Mouse (Mus musculus) kidney, postnatal 0 days (tissue): ENCODE results near the gene Chadl. TPM values are rescaled to one million over a fixed set of nuclear protein-coding genes. Genes with fewer than 3 reads are reported as not detected.
"Not testable (repeated sequence)": the region's sequence is repeated elsewhere in the genome, so short reads cannot be mapped to it uniquely, and the experiment has no call there.

ENCODE experiments used
- ATAC-seq: fragments of 200-750 bp; cut with Nextera tagmentation; replicated peaks from 2 replicates; pipeline ENCODE4 v1.8.0; 2017; ENCODE audit warnings: low read depth, moderate number of reproducible peaks, moderate TSS enrichment, moderate library complexity; ENCODE audit not compliant: low FRiP score
- DNase-seq: peaks from one replicate; pipeline ENCODE4 v3.0.0-alpha.2; 2016; ENCODE audit warnings: low spot score
- H3K27ac ChIP-seq: fragments of 300-500 bp; sonication (generic); 2 replicates; pipeline ENCODE4 v1.5.1; 2014; ENCODE audit warnings: mild to moderate bottlenecking
- H3K27me3 ChIP-seq: fragments of 300-500 bp; sonication (generic); 2 replicates; pipeline ENCODE4 v1.6.1; 2014; ENCODE audit warnings: low read length, mixed read lengths; ENCODE audit not compliant: insufficient read depth
- H3K36me3 ChIP-seq: fragments of 300-500 bp; sonication (generic); 2 replicates; pipeline ENCODE4 v1.6.1; 2014; ENCODE audit warnings: low read length, mixed read lengths; ENCODE audit not compliant: insufficient read depth
- H3K4me1 ChIP-seq: fragments of 300-500 bp; sonication (generic); replicated peaks from 2 replicates; pipeline ENCODE4 v1.6.1; 2014; ENCODE audit warnings: antibody characterized with exemption, low read length, mixed read lengths; ENCODE audit not compliant: insufficient read depth
- H3K4me2 ChIP-seq: fragments of 300-500 bp; sonication (generic); 2 replicates; pipeline ENCODE4 v1.6.1; 2014; ENCODE audit warnings: mild to moderate bottlenecking, low read length, moderate library complexity, mixed read lengths
- H3K4me3 ChIP-seq: fragments of 300-500 bp; sonication (generic); replicated peaks from 2 replicates; pipeline ENCODE4 v1.5.1; 2014; ENCODE audit warnings: low read depth, low read length
- H3K9ac ChIP-seq: fragments of 300-500 bp; sonication (generic); 2 replicates; pipeline ENCODE4 v1.6.1; 2014; ENCODE audit warnings: low read depth, low read length
- H3K9me3 ChIP-seq: fragments of 300-500 bp; sonication (generic); replicated peaks from 2 replicates; pipeline ENCODE4 v1.6.1; 2016; ENCODE audit warnings: low read length, inconsistent platforms, mixed read lengths
- CTCF ChIP-seq: IDR thresholded peaks from 2 replicates; pipeline ENCODE4 v1.5.1; 2016; ENCODE audit warnings: antibody characterized with exemption, low read depth, mild to moderate bottlenecking, moderate library complexity
- WGBS: fragments of 180-500 bp; shearing (Covaris S2); extraction: QIAGEN DNeasy Blood & Tissue Kit; methylation state at CpG from one replicate; pipeline ENCODE4 v1.1.7; 2014; 5-methylcytosine and 5-hydroxymethylcytosine counted together
- polyA plus RNA-seq: library from polyadenylated mRNA; unstranded; fragments of >200 nt; fragmentation: Nextera tagmentation; extraction: Ambion mirVana; gene quantifications from 2 replicates; pipeline ENCODE4 v1.2.1, GENCODE M21; 2015

The Chadl gene
- 5.3 and 6.4 TPM in 2 replicates for polyA plus RNA-seq

DNA sequence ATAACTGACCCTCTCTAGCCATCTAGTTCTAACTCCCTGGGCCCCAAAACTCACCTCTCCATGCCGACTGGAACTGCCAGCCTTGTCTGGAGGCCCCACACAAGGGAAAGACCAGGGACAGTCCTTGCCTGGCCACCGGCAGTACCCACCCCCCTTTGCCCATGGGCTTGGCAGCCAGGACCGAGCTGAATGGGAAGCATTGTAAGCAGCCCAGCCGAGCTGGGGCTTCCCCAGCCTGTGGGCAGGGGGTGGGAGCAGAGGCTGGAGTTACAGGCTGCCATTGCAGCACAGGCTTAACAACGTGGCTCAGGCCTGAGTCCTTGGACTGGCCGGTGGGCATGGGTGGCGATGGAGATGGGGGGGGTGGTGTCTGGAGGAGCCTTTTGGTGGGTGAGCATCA lies at the start of gene Chadl:
Gene Chadl, minus strand, starts transcription at position 113 of the 400 bp plus-strand sequence.
- Histone ChIP-seq H3K4me1 (peaks cover 16% of the 10 kb centered on the region; the same call in 1 of the 2 replicates), H3K9ac (no peak within 1 kb of the TSS), H3K9me3 (no peaks in the 10 kb centered on the region), H3K4me3 (no peak within 1 kb of the TSS), H3K27ac (no peak within 1 kb of the TSS), H3K36me3 (no peaks in the 10 kb centered on the region), H3K4me2 (no peak within 1 kb of the TSS), H3K27me3 (peaks cover 14% of the 10 kb centered on the region)
- ATAC-seq (no peak), DNase-seq (no peak)
- whole genome bisulfite sequencing = 63% methylated on average over 7 of the region's 7 CpGs
- TF ChIP-seq CTCF = no peak

GRCm38 (mm10) chr15:81745601-81746114 lies 48.6 kb upstream of the Chadl start:
- peak; percentile 3; the same call in 1 of the 2 replicates for TF ChIP-seq CTCF
- peak; percentile 86 for DNase-seq
- H3K9ac ChIP-seq = peak overlapping the region; percentile 92
- peak overlapping the region; percentile 89 for H3K4me2 ChIP-seq
- under 1% methylated on average over 33 of the region's 33 CpGs for WGBS
- H3K27me3 ChIP-seq = no peaks in the 10 kb centered on the region
- 0 out of 2 replicates have a peak, but pooled peaks cover 11% of the 10 kb centered on the region for H3K4me1 ChIP-seq
- ATAC-seq = peak; percentile 79
- no peaks in the 10 kb centered on the region for H3K36me3 ChIP-seq
- no peaks in the 10 kb centered on the region for H3K9me3 ChIP-seq
- peak overlapping the region; percentile 95 for H3K27ac ChIP-seq
- H3K4me3 ChIP-seq = peak overlapping the region; percentile 97

DNA sequence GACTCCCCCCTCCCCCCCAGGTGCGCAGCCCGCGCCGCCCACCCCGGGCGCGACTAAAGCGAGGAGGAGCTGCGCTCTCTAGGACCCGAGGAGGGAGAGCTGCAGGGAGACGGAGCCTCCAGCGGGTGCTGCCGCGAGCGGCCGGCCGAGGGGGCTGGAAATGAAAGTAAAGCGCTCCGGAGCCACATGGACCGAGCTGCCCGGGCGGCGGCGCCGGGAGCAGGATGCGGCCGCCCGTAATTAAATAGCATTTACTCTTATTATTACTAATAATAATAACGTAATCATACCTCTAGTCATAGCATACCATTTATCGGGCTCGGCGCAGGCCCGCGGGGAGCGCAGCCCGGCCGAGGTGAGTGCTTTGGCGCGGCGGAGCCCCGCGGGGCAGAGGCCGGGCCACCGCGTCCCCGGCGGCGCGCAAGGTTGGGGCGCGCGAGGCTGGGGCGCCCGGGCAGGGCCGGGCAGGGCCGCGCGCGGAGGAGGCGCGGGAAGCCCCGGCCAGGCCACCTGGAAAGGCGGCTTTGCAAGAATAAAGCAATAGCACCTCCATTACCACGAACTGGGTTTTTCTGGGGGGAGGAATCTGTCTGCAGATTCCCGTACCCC lies 48.0 kb upstream of the Chadl start, which contains the start of the genes Zc3h7b and Rangap1:
Gene Zc3h7b, plus strand, starts transcription at position 66 of the 609 bp plus-strand sequence.
Gene Rangap1, minus strand, starts transcription at position 539 of the 609 bp plus-strand sequence.
- DNase-seq (peak; percentile 91), ATAC-seq (peak; percentile 75)
- peak; percentile 27 for TF ChIP-seq CTCF
- Histone ChIP-seq H3K4me3 (peak within 1 kb of the TSS; percentile 97), H3K4me1 (0 out of 2 replicates have a peak, but pooled peaks cover 6% of the 10 kb centered on the region), H3K9ac (peak within 1 kb of the TSS; percentile 92), H3K36me3 (no peaks in the 10 kb centered on the region), H3K27me3 (no peaks in the 10 kb centered on the region), H3K4me2 (peak within 1 kb of the TSS; percentile 89), H3K27ac (peak within 1 kb of the TSS; percentile 95), H3K9me3 (no peaks in the 10 kb centered on the region)
- under 1% methylated on average over 62 of the region's 65 CpGs for WGBS

DNA sequence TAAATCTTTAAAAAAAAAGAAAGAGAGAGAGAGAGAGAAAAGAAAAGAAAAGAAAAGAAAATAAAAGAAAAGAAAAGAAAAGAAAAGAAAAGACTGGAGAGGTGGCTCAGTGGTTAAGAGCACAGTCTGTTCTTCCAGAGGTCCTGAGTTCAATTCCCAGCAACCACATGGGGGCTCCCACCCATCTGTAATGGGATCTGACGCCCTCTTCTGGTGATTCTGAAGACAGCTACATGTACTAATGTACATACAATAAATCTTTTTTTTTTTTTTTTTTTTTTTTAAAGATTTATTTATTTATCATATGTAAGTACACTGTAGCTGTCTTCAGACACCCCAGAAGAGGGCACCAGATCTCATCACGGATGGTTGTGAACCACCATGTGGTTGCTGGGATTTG lies 45.3 kb upstream of the Chadl start:
- not testable (repeated sequence) for H3K36me3 ChIP-seq, H3K27me3 ChIP-seq, H3K4me1 ChIP-seq, H3K27ac ChIP-seq, H3K4me3 ChIP-seq, ATAC-seq, DNase-seq, H3K9ac ChIP-seq, H3K4me2 ChIP-seq, H3K9me3 ChIP-seq
- peak; percentile 44; the same call in 1 of the 2 replicates for TF ChIP-seq CTCF
- WGBS = 47% methylated on average over 2 of the region's 2 CpGs

DNA sequence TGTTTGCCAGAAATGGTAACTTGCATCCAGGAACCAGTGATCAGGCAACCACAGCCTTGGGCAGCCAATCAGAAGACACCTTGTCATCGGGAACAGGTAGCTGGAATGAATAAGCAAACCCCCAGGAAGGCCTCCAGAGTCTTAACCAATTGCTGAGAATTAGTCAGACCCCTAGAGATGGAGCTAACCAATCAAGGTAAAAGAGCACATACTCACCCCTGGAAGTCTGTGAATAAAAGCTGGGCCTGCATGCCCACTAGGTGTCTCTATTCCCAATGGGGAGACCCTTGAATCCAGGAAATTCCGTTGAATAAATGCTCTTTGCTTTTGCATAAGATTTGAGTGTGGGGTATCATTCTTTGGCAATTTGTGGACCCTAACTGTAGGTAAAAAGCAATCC lies 42.8 kb upstream of the Chadl start:
- no peaks in the 10 kb centered on the region for H3K4me1 ChIP-seq
- no peaks in the 10 kb centered on the region for H3K27me3 ChIP-seq
- ATAC-seq = no peak; the same call in 1 of the 2 replicates
- no peak overlapping the region for H3K4me3 ChIP-seq
- no peaks in the 10 kb centered on the region for H3K36me3 ChIP-seq
- 12% methylated on average over 2 of the region's 2 CpGs for WGBS
- peak; percentile 63 for DNase-seq
- H3K27ac ChIP-seq = no peak overlapping the region
- H3K4me2 ChIP-seq = no peak overlapping the region
- no peak overlapping the region for H3K9ac ChIP-seq
- H3K9me3 ChIP-seq = no peaks in the 10 kb centered on the region
- TF ChIP-seq CTCF = peak; percentile 72

- H3K9ac ChIP-seq = no peak overlapping the region
- 74% methylated on average over 3 of the region's 3 CpGs for WGBS
- H3K4me1 ChIP-seq = no peaks in the 10 kb centered on the region
- no peak overlapping the region for H3K27ac ChIP-seq
- no peaks in the 10 kb centered on the region for H3K36me3 ChIP-seq
- ATAC-seq = no peak
- no peak overlapping the region for H3K4me2 ChIP-seq
- TF ChIP-seq CTCF = no peak
- H3K27me3 ChIP-seq = no peaks in the 10 kb centered on the region
- no peak overlapping the region for H3K4me3 ChIP-seq
- no peak for DNase-seq
- no peaks in the 10 kb centered on the region for H3K9me3 ChIP-seq
These were observed 42.2 kb upstream of the Chadl start for GRCm38 (mm10) chr15:81739296-81739695.
